9 mouse cellular contexts compared by ENCODE assay signal in the genomic region with DNA sequence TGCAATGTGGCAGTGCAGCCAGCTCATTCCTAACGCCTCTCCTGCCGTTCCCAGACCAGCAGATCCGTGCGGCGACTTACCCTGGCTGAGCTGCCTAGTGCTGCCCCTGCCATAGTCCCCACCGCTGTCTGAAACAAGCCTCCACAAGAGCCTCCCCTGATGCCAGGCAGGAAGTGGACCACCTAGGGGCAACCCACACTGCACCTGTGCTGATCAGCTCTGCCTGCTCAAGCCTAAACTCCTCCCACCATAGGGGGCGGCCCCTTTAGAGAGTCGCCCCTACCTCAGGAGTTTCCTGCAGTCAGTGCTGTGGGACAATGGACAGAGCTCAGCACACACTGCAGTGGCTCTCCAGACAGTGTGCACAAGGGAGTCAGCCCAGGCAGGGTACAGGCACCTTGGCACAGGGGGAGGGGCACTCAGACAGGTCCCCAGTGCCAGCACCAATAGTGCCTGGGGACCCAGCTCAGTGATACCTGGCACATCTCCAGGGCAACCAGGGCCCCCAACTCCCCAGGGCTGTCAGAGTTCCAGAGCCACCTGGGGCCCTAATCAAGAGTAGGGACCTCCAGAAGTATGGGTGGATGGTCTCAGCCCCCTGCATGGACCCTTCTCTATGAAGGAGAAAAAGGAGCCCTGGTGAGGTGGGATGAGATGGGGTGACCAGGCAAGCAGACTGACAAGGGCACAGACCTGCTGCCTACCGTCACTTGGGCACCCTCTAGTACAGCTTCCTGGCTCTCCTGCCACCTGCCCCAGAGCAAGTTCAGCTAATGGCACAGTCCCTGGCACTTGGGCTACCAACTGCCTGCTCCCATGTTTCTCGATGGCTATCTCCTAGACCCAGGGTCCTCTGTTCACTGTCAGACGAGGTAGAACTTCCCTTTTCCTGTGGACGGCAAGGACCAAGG. TPM values are rescaled to one million over a fixed set of nuclear protein-coding genes. Genes with fewer than 3 reads are reported as not detected.
DNase-seq lines count a peak whose midpoint lies in the region; ATAC-seq lines count a peak whose summit lies in the region.
"Had no signal": no experiment of that assay in that cellular context is flagged by ENCODE, and none has a peak within 500 bp of the region (broad histone marks: within the 10 kb centered on the region; RNA-seq: fewer than 3 reads in every experiment).

No protein-coding gene starts in this region.

- no peaks in the 10 kb centered on the region for H3K27me3 ChIP-seq in hindbrain, embryonic 12.5 days
- H3K27me3 ChIP-seq in hindbrain, embryonic 14.5 days (ENCODE audit: control insufficient read depth, insufficient read depth, low read length): no peaks in the 10 kb centered on the region
- no peaks in the 10 kb centered on the region for H3K27me3 ChIP-seq in embryonic facial prominence, embryonic 13.5 days
- no peaks in the 10 kb centered on the region for H3K27me3 ChIP-seq in liver, embryonic 13.5 days

- no peaks in the 10 kb centered on the region for H3K9me3 ChIP-seq in hindbrain, embryonic 12.5 days (replicated peaks)
- no peaks in the 10 kb centered on the region for H3K9me3 ChIP-seq in hindbrain, embryonic 14.5 days (ENCODE audit: control insufficient read depth, low read length)
- no peaks in the 10 kb centered on the region for H3K9me3 ChIP-seq in embryonic facial prominence, embryonic 13.5 days
- H3K9me3 ChIP-seq in liver, embryonic 13.5 days (replicated peaks): no peaks in the 10 kb centered on the region

- H3K36me3 ChIP-seq in hindbrain, embryonic 12.5 days: peaks cover 35% of the 10 kb centered on the region
- peaks cover 28% of the 10 kb centered on the region for H3K36me3 ChIP-seq in hindbrain, embryonic 14.5 days (replicated peaks; ENCODE audit: control insufficient read depth, insufficient read depth)
- peaks cover 42% of the 10 kb centered on the region for H3K36me3 ChIP-seq in embryonic facial prominence, embryonic 13.5 days
- peaks cover 47% of the 10 kb centered on the region for H3K36me3 ChIP-seq in liver, embryonic 13.5 days

- DNase-seq in hindbrain, embryonic 14.5 days (ENCODE audit: low spot score): no peak
- DNase-seq in A20 (ENCODE audit: low read depth, low spot score) (peak; percentile 47), adipocyte (ENCODE audit: low spot score) (no peak)
- no peak for DNase-seq in liver, embryonic 13.5 days
- no peak for DNase-seq in ovary, postnatal 14 days (ENCODE audit: low spot score)
- DNase-seq in gastrocnemius, postnatal 4 days (ENCODE audit: low spot score in 2 of 2): no peak

- peak overlapping the region; percentile 27 for H3K9ac ChIP-seq in hindbrain, embryonic 12.5 days
- H3K9ac ChIP-seq in hindbrain, embryonic 14.5 days: no peak overlapping the region
- H3K9ac ChIP-seq in embryonic facial prominence, embryonic 13.5 days: peak overlapping the region; percentile 44; the same call in 1 of the 2 replicates
- H3K9ac ChIP-seq in liver, embryonic 13.5 days: peak overlapping the region; percentile 26

- no peak for ATAC-seq in hindbrain, embryonic 12.5 days (ENCODE audit: low FRiP score)
- ATAC-seq in hindbrain, embryonic 14.5 days (ENCODE audit: low FRiP score): no peak
- ATAC-seq in embryonic facial prominence, embryonic 13.5 days (ENCODE audit: insufficient number of reproducible peaks, insufficient read depth, low FRiP score, low TSS enrichment, low read depth): peak; percentile 8; the same call in 1 of the 2 replicates
- ATAC-seq in liver, embryonic 13.5 days (ENCODE audit: low read depth): no peak; the same call in 1 of the 2 replicates

- peaks cover 32% of the 10 kb centered on the region for H3K4me1 ChIP-seq in hindbrain, embryonic 12.5 days
- H3K4me1 ChIP-seq in hindbrain, embryonic 14.5 days (replicated peaks; ENCODE audit: control insufficient read depth, insufficient read depth, low read length): peaks cover 23% of the 10 kb centered on the region
- H3K4me1 ChIP-seq in embryonic facial prominence, embryonic 13.5 days: peaks cover 34% of the 10 kb centered on the region
- peaks cover 71% of the 10 kb centered on the region for H3K4me1 ChIP-seq in liver, embryonic 13.5 days (replicated peaks)

- no peak overlapping the region for H3K4me2 ChIP-seq in hindbrain, embryonic 12.5 days (replicated peaks)
- no peak overlapping the region; the same call in 1 of the 2 replicates for H3K4me2 ChIP-seq in hindbrain, embryonic 14.5 days (replicated peaks)
- 0 out of 2 replicates have a peak overlapping the region, but pooled peaks have one; percentile 11 for H3K4me2 ChIP-seq in embryonic facial prominence, embryonic 13.5 days
- H3K4me2 ChIP-seq in liver, embryonic 13.5 days: no peak overlapping the region

- no peak overlapping the region for H3K4me3 ChIP-seq in hindbrain, embryonic 12.5 days
- no peak overlapping the region for H3K4me3 ChIP-seq in hindbrain, embryonic 14.5 days (replicated peaks; ENCODE audit: low read length)
- 0 out of 2 replicates have a peak overlapping the region, but pooled peaks have one; percentile 12 for H3K4me3 ChIP-seq in embryonic facial prominence, embryonic 13.5 days
- no peak overlapping the region for H3K4me3 ChIP-seq in liver, embryonic 13.5 days (replicated peaks)

- no peak overlapping the region for H3K27ac ChIP-seq in hindbrain, embryonic 12.5 days
- no peak overlapping the region for H3K27ac ChIP-seq in hindbrain, embryonic 14.5 days
- H3K27ac ChIP-seq in embryonic facial prominence, embryonic 13.5 days: peak overlapping the region; percentile 22
- H3K27ac ChIP-seq in liver, embryonic 13.5 days: peak overlapping the region; percentile 50; the same call in 1 of the 2 replicates
- H3K27ac ChIP-seq: macrophage had no signal

- 76% methylated on average over 12 of the region's 12 CpGs for WGBS in hindbrain, embryonic 12.5 days
- 74% methylated on average over 12 of the region's 12 CpGs for WGBS in hindbrain, embryonic 14.5 days
- WGBS in embryonic facial prominence, embryonic 13.5 days: 73% methylated on average over 12 of the region's 12 CpGs
- 66% methylated on average over 12 of the region's 12 CpGs for WGBS in liver, embryonic 13.5 days (ENCODE audit: insufficient replicate concordance)

RNA-seq across cellular contexts. Expression of a gene that starts 5.2 kb away (rescaled TPM):
- polyA plus RNA-seq in hindbrain, embryonic 12.5 days (2016; fragmentation: Nextera tagmentation; extraction: Ambion mirVana): 112 and 118 TPM in 2 replicates
- 157 and 174 TPM in 2 replicates for polyA plus RNA-seq in hindbrain, embryonic 14.5 days (2014; fragmentation: Nextera tagmentation; extraction: Ambion mirVana)
- 84.6 and 85.3 TPM in 2 replicates for polyA plus RNA-seq in embryonic facial prominence, embryonic 13.5 days (2015; fragmentation: Nextera tagmentation; extraction: Ambion mirVana)
- polyA plus RNA-seq in liver, embryonic 13.5 days (2015; fragmentation: Nextera tagmentation; extraction: Ambion mirVana): 45.1 and 51.7 TPM in 2 replicates
- total RNA-seq in gastrocnemius, postnatal 4 days (2021): 10 to 100 TPM; 79.7 to 81.6 TPM

RNA-seq across cellular contexts. Expression of a gene that starts 7.8 kb away (rescaled TPM):
- 7.1 and 8.1 TPM in 2 replicates for polyA plus RNA-seq in hindbrain, embryonic 12.5 days (2016; fragmentation: Nextera tagmentation; extraction: Ambion mirVana)
- 5.1 and 5.3 TPM in 2 replicates for polyA plus RNA-seq in hindbrain, embryonic 14.5 days (2014; fragmentation: Nextera tagmentation; extraction: Ambion mirVana)
- 9.5 and 12.0 TPM in 2 replicates for polyA plus RNA-seq in embryonic facial prominence, embryonic 13.5 days (2015; fragmentation: Nextera tagmentation; extraction: Ambion mirVana)
- 13.4 and 14.1 TPM in 2 replicates for polyA plus RNA-seq in liver, embryonic 13.5 days (2015; fragmentation: Nextera tagmentation; extraction: Ambion mirVana)
- 1 to 10 TPM; 7.5 to 8.5 TPM for total RNA-seq in gastrocnemius, postnatal 4 days (2021)

RNA-seq across cellular contexts. Expression of a gene that starts 17.8 kb away (rescaled TPM):
- polyA plus RNA-seq in hindbrain, embryonic 12.5 days (2016; fragmentation: Nextera tagmentation; extraction: Ambion mirVana): 60.3 and 69.4 TPM in 2 replicates
- 63.1 and 64.5 TPM in 2 replicates for polyA plus RNA-seq in hindbrain, embryonic 14.5 days (2014; fragmentation: Nextera tagmentation; extraction: Ambion mirVana)
- polyA plus RNA-seq in embryonic facial prominence, embryonic 13.5 days (2015; fragmentation: Nextera tagmentation; extraction: Ambion mirVana): 79.6 and 95.1 TPM in 2 replicates
- polyA plus RNA-seq in liver, embryonic 13.5 days (2015; fragmentation: Nextera tagmentation; extraction: Ambion mirVana): 52.0 and 54.6 TPM in 2 replicates
- total RNA-seq in gastrocnemius, postnatal 4 days (2021): 10 to 100 TPM; 27.4 to 27.9 TPM

RNA-seq across cellular contexts. Expression of a gene that starts 17.8 kb away (rescaled TPM):
- polyA plus RNA-seq in hindbrain, embryonic 12.5 days (2016; fragmentation: Nextera tagmentation; extraction: Ambion mirVana): 4.8 and 5.5 TPM in 2 replicates
- 5.2 and 5.6 TPM in 2 replicates for polyA plus RNA-seq in hindbrain, embryonic 14.5 days (2014; fragmentation: Nextera tagmentation; extraction: Ambion mirVana)
- 5.9 and 9.1 TPM in 2 replicates for polyA plus RNA-seq in embryonic facial prominence, embryonic 13.5 days (2015; fragmentation: Nextera tagmentation; extraction: Ambion mirVana)
- polyA plus RNA-seq in liver, embryonic 13.5 days (2015; fragmentation: Nextera tagmentation; extraction: Ambion mirVana): 5.7 and 6.3 TPM in 2 replicates
- 1 to 10 TPM; 3.0 to 3.2 TPM for total RNA-seq in gastrocnemius, postnatal 4 days (2021)

RNA-seq across cellular contexts. Expression of a gene that starts 20.9 kb away (rescaled TPM):
- polyA plus RNA-seq in hindbrain, embryonic 12.5 days (2016; fragmentation: Nextera tagmentation; extraction: Ambion mirVana): 5.2 and 5.3 TPM in 2 replicates
- 1.7 and 1.9 TPM in 2 replicates for polyA plus RNA-seq in hindbrain, embryonic 14.5 days (2014; fragmentation: Nextera tagmentation; extraction: Ambion mirVana)
- polyA plus RNA-seq in embryonic facial prominence, embryonic 13.5 days (2015; fragmentation: Nextera tagmentation; extraction: Ambion mirVana): 4.3 and 4.6 TPM in 2 replicates
- 1.4 and 1.5 TPM in 2 replicates for polyA plus RNA-seq in liver, embryonic 13.5 days (2015; fragmentation: Nextera tagmentation; extraction: Ambion mirVana)
- total RNA-seq in gastrocnemius, postnatal 4 days (2021): 1 to 10 TPM; 1.1 to 1.7 TPM
- polyA plus RNA-seq: macrophage had no signal

Comparison
In these comparisons a context has a peak if more than half of its experiments do, and no peak if none do; other contexts are left out.
1. H3K27ac ChIP-seq: peak in embryonic facial prominence, embryonic 13.5 days (single experiment) and liver, embryonic 13.5 days (single experiment); none in hindbrain, embryonic 12.5 days (single experiment) and hindbrain, embryonic 14.5 days (single experiment).